Mouse (Mus musculus) midbrain, postnatal 0 days (tissue): Measurements from ENCODE around the gene Steap4. TPM values are rescaled to one million over a fixed set of nuclear protein-coding genes. Genes with fewer than 3 reads are reported as not detected.

Experiments
- ATAC-seq: fragments of 200-750 bp; cut with Nextera tagmentation; 2 replicates; pipeline ENCODE4 v1.8.0; 2017; ENCODE audit warnings: moderate number of reproducible peaks, mild to moderate bottlenecking, moderate TSS enrichment, moderate library complexity; ENCODE audit not compliant: low FRiP score
- DNase-seq: peaks from one replicate; pipeline ENCODE4 v3.0.0-alpha.2; 2015; ENCODE audit warnings: low spot score
- H3K27ac ChIP-seq: fragments of 300-500 bp; sonication (generic); 2 replicates; pipeline ENCODE4 v1.5.1; 2014; ENCODE audit warnings: low read depth, mild to moderate bottlenecking, low read length, mixed read lengths
- H3K27me3 ChIP-seq: fragments of 300-500 bp; sonication (generic); 2 replicates; pipeline ENCODE4 v1.6.1; 2014; ENCODE audit warnings: low read length, control low read depth, mixed read lengths; ENCODE audit not compliant: insufficient read depth
- H3K36me3 ChIP-seq: fragments of 300-500 bp; sonication (generic); 2 replicates; pipeline ENCODE4 v1.6.1; 2014; ENCODE audit warnings: low read length, control low read depth, mixed read lengths; ENCODE audit not compliant: insufficient read depth
- H3K4me1 ChIP-seq: fragments of 300-500 bp; sonication (generic); 2 replicates; pipeline ENCODE4 v1.6.1; 2014; ENCODE audit warnings: mild to moderate bottlenecking, control low read depth, antibody characterized with exemption, low read length, mixed read lengths; ENCODE audit not compliant: insufficient read depth
- H3K4me2 ChIP-seq: fragments of 300-500 bp; sonication (generic); 2 replicates; pipeline ENCODE4 v1.6.1; 2014; ENCODE audit warnings: low read depth, mild to moderate bottlenecking, low read length, mixed read lengths; ENCODE audit not compliant: poor library complexity, severe bottlenecking
- H3K4me3 ChIP-seq: fragments of 300-500 bp; sonication (generic); 2 replicates; pipeline ENCODE4 v1.5.1; 2014; ENCODE audit warnings: low read depth, mild to moderate bottlenecking, low read length, moderate library complexity
- H3K9ac ChIP-seq: fragments of 300-500 bp; sonication (generic); replicated peaks from 2 replicates; pipeline ENCODE4 v1.6.1; 2014; ENCODE audit warnings: mild to moderate bottlenecking, low read length, moderate library complexity, mixed read lengths; ENCODE audit not compliant: poor library complexity, severe bottlenecking
- H3K9me3 ChIP-seq: fragments of 300-500 bp; sonication (generic); 2 replicates; pipeline ENCODE4 v1.6.1; 2016; ENCODE audit warnings: low read length, control low read depth
- CTCF ChIP-seq: IDR thresholded peaks from 2 replicates; pipeline ENCODE4 v1.5.1; 2016; ENCODE audit warnings: antibody characterized with exemption, mild to moderate bottlenecking
- WGBS: fragments of 180-500 bp; shearing (Covaris S2); extraction: QIAGEN DNeasy Blood & Tissue Kit; methylation state at CpG from one replicate; pipeline ENCODE4 v1.1.7; 2014; 5-methylcytosine and 5-hydroxymethylcytosine counted together
- polyA plus RNA-seq: library from polyadenylated mRNA; unstranded; fragments of >200 nt; fragmentation: Nextera tagmentation; extraction: Ambion mirVana; gene quantifications from 2 replicates; pipeline ENCODE4 v1.2.1, GENCODE M21; 2015
- total RNA-seq: library from RNA; depleted of rRNA; stranded (reverse); fragments of >200 nt; gene quantifications from 2 replicates; pipeline ENCODE4 v1.2.3, GENCODE M21; 2014

The Steap4 gene
- total and polyA plus RNA-seq, 2 experiments from 2014 or later, result 0.15 to 0.44 TPM

- Histone ChIP-seq H3K27me3 (no peaks in the 10 kb centered on the region), H3K9me3 (no peaks in the 10 kb centered on the region), H3K4me3 (no peak overlapping the region), H3K27ac (no peak overlapping the region), H3K4me1 (no peaks in the 10 kb centered on the region), H3K9ac (no peak overlapping the region), H3K36me3 (no peaks in the 10 kb centered on the region), H3K4me2 (no peak overlapping the region)
- no peak for TF ChIP-seq CTCF
- DNase-seq (no peak), ATAC-seq (no peak)
- 74% methylated on average over 5 of the region's 5 CpGs for WGBS
Observed at GRCm38 (mm10) chr5:7993766-7994165, 33.5 kb downstream of the Steap4 start.

GRCm38 (mm10) chr5:7995288-7995897 lies 35.1 kb downstream of the Steap4 start:
- Histone ChIP-seq H3K4me3 (no peak overlapping the region), H3K9me3 (no peaks in the 10 kb centered on the region), H3K36me3 (no peaks in the 10 kb centered on the region), H3K27me3 (no peaks in the 10 kb centered on the region), H3K27ac (no peak overlapping the region), H3K9ac (no peak overlapping the region), H3K4me2 (no peak overlapping the region), H3K4me1 (no peaks in the 10 kb centered on the region)
- ATAC-seq (peak; percentile 42), DNase-seq (no peak)
- no peak for TF ChIP-seq CTCF
- WGBS, result 92% methylated on average over 1 of the region's 1 CpGs

GRCm38 (mm10) chr5:7996401-7997044 lies 36.3 kb downstream of the Steap4 start:
- Histone ChIP-seq H3K36me3 (no peaks in the 10 kb centered on the region), H3K27me3 (no peaks in the 10 kb centered on the region), H3K4me3 (no peak overlapping the region), H3K27ac (no peak overlapping the region), H3K4me2 (no peak overlapping the region), H3K9ac (no peak overlapping the region), H3K9me3 (no peaks in the 10 kb centered on the region), H3K4me1 (no peaks in the 10 kb centered on the region)
- WGBS, result 54% methylated on average over 8 of the region's 8 CpGs
- peak; percentile 81 for TF ChIP-seq CTCF
- DNase-seq (peak; percentile 53), ATAC-seq (peak; percentile 64; the same call in 1 of the 2 replicates)

- WGBS, result 92% methylated on average over 2 of the region's 2 CpGs
- TF ChIP-seq CTCF, result no peak
- Histone ChIP-seq H3K4me2 (no peak overlapping the region), H3K36me3 (no peaks in the 10 kb centered on the region), H3K27me3 (no peaks in the 10 kb centered on the region), H3K9me3 (no peaks in the 10 kb centered on the region), H3K4me1 (no peaks in the 10 kb centered on the region), H3K27ac (no peak overlapping the region), H3K4me3 (no peak overlapping the region), H3K9ac (no peak overlapping the region)
- no peak for ATAC-seq
- no peak for DNase-seq
Observed at GRCm38 (mm10) chr5:7997086-7997485, 36.8 kb downstream of the Steap4 start.

GRCm38 (mm10) chr5:8000466-8000865 lies 40.2 kb downstream of the Steap4 start:
- WGBS, result 86% methylated on average over 10 of the region's 10 CpGs
- no peaks in the 10 kb centered on the region for H3K36me3 ChIP-seq
- no peak overlapping the region for H3K4me3 ChIP-seq
- H3K4me1 ChIP-seq, result no peaks in the 10 kb centered on the region
- DNase-seq, result no peak
- no peaks in the 10 kb centered on the region for H3K27me3 ChIP-seq
- no peak overlapping the region for H3K9ac ChIP-seq
- H3K9me3 ChIP-seq, result no peaks in the 10 kb centered on the region
- no peak overlapping the region for H3K27ac ChIP-seq
- ATAC-seq, result no peak
- no peak overlapping the region for H3K4me2 ChIP-seq
- no peak for TF ChIP-seq CTCF

- Histone ChIP-seq H3K9me3 (no peaks in the 10 kb centered on the region), H3K9ac (no peak overlapping the region), H3K36me3 (no peaks in the 10 kb centered on the region), H3K4me1 (no peaks in the 10 kb centered on the region), H3K4me3 (no peak overlapping the region), H3K27me3 (no peaks in the 10 kb centered on the region), H3K27ac (no peak overlapping the region), H3K4me2 (no peak overlapping the region)
- no peak for TF ChIP-seq CTCF
- DNase-seq, result no peak
- no peak for ATAC-seq
Observed at GRCm38 (mm10) chr5:8002827-8003226, 42.6 kb downstream of the Steap4 start.
